Mouse (Mus musculus) liver, embryonic 15.5 days (tissue): Measurements from ENCODE around the gene Aurkb. TPM values are rescaled to one million over a fixed set of nuclear protein-coding genes. Genes with fewer than 3 reads are reported as not detected.
A peak's percentile ranks its signal among the peaks of the same experiment; 100 is the strongest.

Experiments
- ATAC-seq: fragments of 200-750 bp; cut with Nextera tagmentation; 2 replicates; pipeline ENCODE4 v1.8.0; 2017; ENCODE audit warnings: moderate number of reproducible peaks, mild to moderate bottlenecking, moderate library complexity; ENCODE audit not compliant: insufficient read depth
- H3K27ac ChIP-seq: fragments of 300-500 bp; sonication (generic); replicated peaks from 2 replicates; pipeline ENCODE4 v1.5.1; 2015; ENCODE audit warnings: mild to moderate bottlenecking, inconsistent platforms
- H3K27me3 ChIP-seq: fragments of 300-500 bp; sonication (generic); 2 replicates; pipeline ENCODE4 v1.6.1; 2015; ENCODE audit warnings: mild to moderate bottlenecking, inconsistent platforms
- H3K36me3 ChIP-seq: fragments of 300-500 bp; sonication (generic); replicated peaks from 2 replicates; pipeline ENCODE4 v1.6.1; 2015; ENCODE audit warnings: moderate library complexity, mild to moderate bottlenecking, inconsistent platforms
- H3K4me1 ChIP-seq: fragments of 300-500 bp; sonication (generic); replicated peaks from 2 replicates; pipeline ENCODE4 v1.6.1; 2015; ENCODE audit warnings: inconsistent platforms
- H3K4me2 ChIP-seq: fragments of 300-500 bp; sonication (generic); 2 replicates; pipeline ENCODE4 v1.6.1; 2015; ENCODE audit warnings: moderate library complexity, mild to moderate bottlenecking, inconsistent platforms
- H3K4me3 ChIP-seq: fragments of 300-500 bp; sonication (generic); replicated peaks from 2 replicates; pipeline ENCODE4 v1.5.1; 2015; ENCODE audit warnings: mild to moderate bottlenecking, inconsistent platforms
- H3K9ac ChIP-seq: fragments of 300-500 bp; sonication (generic); 2 replicates; pipeline ENCODE4 v1.6.1; 2015; ENCODE audit warnings: moderate library complexity, mild to moderate bottlenecking, inconsistent platforms
- H3K9me3 ChIP-seq: fragments of 300-500 bp; sonication (generic); replicated peaks from 2 replicates; pipeline ENCODE4 v1.6.1; 2016; ENCODE audit warnings: inconsistent platforms
- WGBS: fragments of 180-500 bp; shearing (Covaris S2); methylation state at CpG from one replicate; pipeline ENCODE4 v1.1.7; 2015; ENCODE audit warnings: mixed read lengths; ENCODE audit not compliant: insufficient replicate concordance; 5-methylcytosine and 5-hydroxymethylcytosine counted together
- polyA plus RNA-seq: library from polyadenylated mRNA; unstranded; fragments of >200 nt; fragmentation: Nextera tagmentation; extraction: Ambion mirVana; gene quantifications from 2 replicates; pipeline ENCODE4 v1.2.1, GENCODE M21; 2015

Gene Aurkb
- polyA plus RNA-seq, 1 experiment from 2014 or later: 111 TPM

- Histone ChIP-seq H3K9ac (peak within 1 kb of the TSS; percentile 77), H3K4me3 (peak within 1 kb of the TSS; percentile 67), H3K4me1 (peaks cover 90% of the 10 kb centered on the region), H3K36me3 (peaks cover 29% of the 10 kb centered on the region), H3K9me3 (no peaks in the 10 kb centered on the region), H3K4me2 (peak within 1 kb of the TSS; percentile 94), H3K27me3 (no peaks in the 10 kb centered on the region), H3K27ac (peak within 1 kb of the TSS; percentile 94)
- WGBS: 0% methylated on average over 37 of the region's 37 CpGs
- ATAC-seq: peak; percentile 87
Measured at GRCm38 (mm10) chr11:69094697-69095429, 49.4 kb downstream of the Aurkb start, which contains the start of gene Per1. Gene Per1 (plus strand): TSS chr11:69095217.

GRCm38 (mm10) chr11:69095511-69096231, 50.2 kb downstream of the Aurkb start:
- H3K27ac ChIP-seq: peak overlapping the region; percentile 94
- H3K4me2 ChIP-seq: peak overlapping the region; percentile 94
- 1% methylated on average over 27 of the region's 27 CpGs for WGBS
- H3K4me3 ChIP-seq: peak overlapping the region; percentile 67
- H3K36me3 ChIP-seq: peaks cover 25% of the 10 kb centered on the region
- H3K9ac ChIP-seq: peak overlapping the region; percentile 77
- no peaks in the 10 kb centered on the region for H3K27me3 ChIP-seq
- H3K9me3 ChIP-seq: no peaks in the 10 kb centered on the region
- peaks cover 90% of the 10 kb centered on the region for H3K4me1 ChIP-seq
- no peak for ATAC-seq

DNA sequence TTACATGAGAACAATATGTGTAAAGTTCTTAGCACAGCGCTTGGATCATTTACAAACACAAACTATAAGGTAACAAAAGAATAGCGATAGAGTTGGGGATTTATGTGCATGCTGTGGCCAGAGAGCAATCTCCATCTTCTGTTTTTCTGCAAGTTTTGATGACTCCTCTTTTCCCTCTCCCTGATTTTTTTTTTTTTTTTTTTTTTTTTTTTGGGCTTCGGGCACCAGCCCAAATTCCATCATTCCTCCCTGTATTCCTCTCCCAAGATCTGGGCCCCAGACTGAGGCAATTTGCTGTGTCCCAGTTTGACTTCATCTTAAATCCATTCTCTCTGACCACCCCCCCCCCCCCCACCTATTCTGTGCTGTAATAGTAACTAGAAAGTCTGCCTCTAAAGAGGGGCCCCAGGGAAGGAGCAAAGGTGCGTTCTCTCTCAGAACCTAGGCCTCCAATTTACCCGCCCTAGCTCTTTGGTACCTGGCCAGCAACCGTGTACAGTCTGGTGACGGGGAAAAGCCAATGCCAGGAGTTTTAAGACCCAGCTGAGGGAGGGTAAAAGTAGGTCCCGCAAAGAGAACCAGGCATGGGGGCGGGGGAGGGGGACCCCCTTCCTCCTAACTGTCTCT, 51.0 kb downstream of the Aurkb start:
- WGBS: 16% methylated on average over 9 of the region's 9 CpGs
- peaks cover 87% of the 10 kb centered on the region for H3K4me1 ChIP-seq

GRCm38 (mm10) chr11:69096987-69097900, 51.8 kb downstream of the Aurkb start:
- H3K36me3 ChIP-seq: peaks cover 25% of the 10 kb centered on the region
- ATAC-seq: peak; percentile 40
- H3K27me3 ChIP-seq: no peaks in the 10 kb centered on the region
- H3K4me1 ChIP-seq: peaks cover 81% of the 10 kb centered on the region
- peak overlapping the region; percentile 67 for H3K4me3 ChIP-seq
- peak overlapping the region; percentile 94 for H3K4me2 ChIP-seq
- H3K9ac ChIP-seq: peak overlapping the region; percentile 77
- H3K9me3 ChIP-seq: no peaks in the 10 kb centered on the region
- 2% methylated on average over 29 of the region's 29 CpGs for WGBS
- peak overlapping the region; percentile 94 for H3K27ac ChIP-seq

More for the DNA sequence above, 51.0 kb downstream of the Aurkb start:
- Histone ChIP-seq H3K36me3 (peaks cover 25% of the 10 kb centered on the region), H3K4me2 (peak overlapping the region; percentile 94), H3K27ac (peak overlapping the region; percentile 94), H3K9me3 (no peaks in the 10 kb centered on the region), H3K9ac (peak overlapping the region; percentile 77), H3K4me3 (peak overlapping the region; percentile 67), H3K27me3 (no peaks in the 10 kb centered on the region)
- ATAC-seq: no peak

DNA sequence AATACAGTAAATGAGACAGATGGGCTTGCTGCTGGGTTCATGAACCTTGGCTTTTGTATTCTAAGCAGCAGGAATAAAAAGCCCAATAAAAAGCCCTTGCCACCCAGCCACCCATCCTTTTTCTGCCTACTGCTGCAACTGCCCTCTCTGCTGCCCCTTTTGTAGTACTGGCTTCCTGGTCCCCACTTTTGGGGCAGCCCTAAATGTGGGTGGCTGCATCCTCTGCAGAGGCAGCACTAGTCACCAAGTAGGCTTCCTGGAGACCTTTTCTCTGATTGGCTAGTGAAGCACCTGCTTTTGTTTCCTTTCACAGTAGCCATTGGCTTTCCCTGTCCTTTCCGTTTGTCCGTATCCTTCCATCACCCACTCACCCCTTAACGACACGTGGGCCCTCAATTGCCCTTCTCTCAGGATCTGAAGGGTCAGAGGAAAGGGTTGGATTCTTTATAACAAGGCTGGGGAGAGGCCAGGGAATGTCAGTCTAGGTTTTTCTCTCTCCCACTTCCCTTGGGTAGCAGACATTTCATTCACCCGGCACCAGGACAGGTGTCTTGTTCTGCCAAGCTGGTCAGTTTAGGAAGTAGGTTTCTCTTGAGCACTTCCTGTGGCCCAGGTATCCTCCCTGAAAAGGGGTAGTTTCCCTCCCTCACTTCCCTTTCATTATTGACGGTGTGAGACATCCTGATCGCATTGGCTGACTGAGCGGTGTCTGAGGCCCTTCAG, 52.8 kb downstream of the Aurkb start:
- peak overlapping the region; percentile 94 for H3K4me2 ChIP-seq
- peaks cover 29% of the 10 kb centered on the region for H3K36me3 ChIP-seq
- ATAC-seq: no peak
- no peaks in the 10 kb centered on the region for H3K27me3 ChIP-seq
- H3K9ac ChIP-seq: peak overlapping the region; percentile 19; the same call in 1 of the 2 replicates
- H3K4me1 ChIP-seq: peaks cover 74% of the 10 kb centered on the region
- H3K4me3 ChIP-seq: peak overlapping the region; percentile 67
- H3K27ac ChIP-seq: peak overlapping the region; percentile 94
- no peaks in the 10 kb centered on the region for H3K9me3 ChIP-seq
- 30% methylated on average over 8 of the region's 8 CpGs for WGBS

- Histone ChIP-seq H3K4me1 (peaks cover 72% of the 10 kb centered on the region), H3K9me3 (no peaks in the 10 kb centered on the region), H3K27me3 (no peaks in the 10 kb centered on the region), H3K4me3 (peak overlapping the region; percentile 67), H3K9ac (peak overlapping the region; percentile 70), H3K27ac (peak overlapping the region; percentile 94), H3K36me3 (peaks cover 35% of the 10 kb centered on the region), H3K4me2 (peak overlapping the region; percentile 94)
- ATAC-seq: peak; percentile 34
- under 1% methylated on average over 19 of the region's 19 CpGs for WGBS
Measured at GRCm38 (mm10) chr11:69098762-69099091, 53.3 kb downstream of the Aurkb start.

DNA sequence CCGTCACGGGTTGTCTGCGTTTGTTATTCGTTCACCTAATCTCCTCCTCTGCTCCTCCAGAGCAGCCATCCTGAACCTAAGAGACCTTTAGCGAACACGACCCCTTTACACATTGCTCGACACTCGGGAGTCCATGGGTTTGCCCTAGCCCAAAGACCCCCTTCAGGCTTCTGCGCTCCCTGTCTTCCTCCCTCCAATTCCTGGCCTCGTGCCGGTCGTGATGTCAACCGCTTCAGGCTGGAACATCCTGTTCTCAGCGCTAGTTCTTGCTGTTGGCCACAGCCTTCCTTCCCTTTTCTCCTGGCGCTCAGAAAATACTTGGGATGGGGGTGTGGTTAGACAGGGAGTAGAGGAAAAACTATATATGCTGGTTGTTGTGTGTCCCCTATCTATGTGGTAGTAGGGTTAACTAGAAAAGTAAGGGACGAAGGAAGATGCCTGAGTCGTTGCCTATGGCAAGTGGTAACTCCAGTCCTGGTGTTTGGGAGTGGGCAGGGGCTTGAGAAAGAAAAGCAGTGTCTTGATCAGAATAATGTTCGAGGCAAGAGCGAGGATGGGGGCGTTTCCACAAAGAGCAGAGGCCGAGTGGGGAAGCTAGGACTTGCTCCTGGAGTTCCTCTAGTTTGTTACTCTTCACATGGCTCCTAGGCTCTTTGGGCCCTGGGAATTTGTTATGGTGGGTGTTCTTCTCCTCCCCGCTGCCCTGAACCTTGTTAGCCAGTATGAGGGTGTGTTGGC, 53.9 kb downstream of the Aurkb start:
- Histone ChIP-seq H3K27ac (peak overlapping the region; percentile 94), H3K9ac (peak overlapping the region; percentile 70), H3K4me1 (peaks cover 66% of the 10 kb centered on the region), H3K9me3 (no peaks in the 10 kb centered on the region), H3K4me2 (peak overlapping the region; percentile 94), H3K36me3 (peaks cover 41% of the 10 kb centered on the region), H3K4me3 (peak overlapping the region; percentile 67), H3K27me3 (no peaks in the 10 kb centered on the region)
- WGBS: under 1% methylated on average over 22 of the region's 22 CpGs
- no peak for ATAC-seq

DNA sequence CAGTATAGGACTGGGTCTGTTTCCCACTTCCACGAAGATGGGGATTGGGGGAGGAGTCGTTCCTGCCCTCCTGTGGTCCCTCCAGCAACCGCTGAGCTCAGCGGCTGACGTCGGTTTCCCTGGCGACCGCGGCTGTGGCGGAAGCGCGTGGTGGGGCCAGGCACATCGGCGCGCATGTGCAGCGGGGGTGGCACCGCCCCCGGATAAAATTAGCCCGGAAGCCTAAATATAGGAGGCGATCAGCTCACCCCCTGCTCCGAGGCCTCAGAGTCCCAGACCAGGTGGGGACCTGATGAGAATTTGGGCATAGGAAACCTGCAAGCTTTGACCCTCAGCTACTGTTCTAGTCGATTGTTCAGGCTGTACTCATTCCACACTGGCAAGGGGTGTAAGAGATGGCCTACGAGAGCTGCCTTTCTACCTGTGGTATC, 54.5 kb downstream of the Aurkb start:
- H3K4me3 ChIP-seq: peak overlapping the region; percentile 67
- H3K4me2 ChIP-seq: peak overlapping the region; percentile 94
- H3K4me1 ChIP-seq: peaks cover 62% of the 10 kb centered on the region
- 1% methylated on average over 23 of the region's 23 CpGs for WGBS
- H3K27ac ChIP-seq: peak overlapping the region; percentile 94
- no peak for ATAC-seq
- H3K9ac ChIP-seq: peak overlapping the region; percentile 70
- H3K36me3 ChIP-seq: peaks cover 47% of the 10 kb centered on the region
- H3K27me3 ChIP-seq: no peaks in the 10 kb centered on the region
- no peaks in the 10 kb centered on the region for H3K9me3 ChIP-seq

DNA sequence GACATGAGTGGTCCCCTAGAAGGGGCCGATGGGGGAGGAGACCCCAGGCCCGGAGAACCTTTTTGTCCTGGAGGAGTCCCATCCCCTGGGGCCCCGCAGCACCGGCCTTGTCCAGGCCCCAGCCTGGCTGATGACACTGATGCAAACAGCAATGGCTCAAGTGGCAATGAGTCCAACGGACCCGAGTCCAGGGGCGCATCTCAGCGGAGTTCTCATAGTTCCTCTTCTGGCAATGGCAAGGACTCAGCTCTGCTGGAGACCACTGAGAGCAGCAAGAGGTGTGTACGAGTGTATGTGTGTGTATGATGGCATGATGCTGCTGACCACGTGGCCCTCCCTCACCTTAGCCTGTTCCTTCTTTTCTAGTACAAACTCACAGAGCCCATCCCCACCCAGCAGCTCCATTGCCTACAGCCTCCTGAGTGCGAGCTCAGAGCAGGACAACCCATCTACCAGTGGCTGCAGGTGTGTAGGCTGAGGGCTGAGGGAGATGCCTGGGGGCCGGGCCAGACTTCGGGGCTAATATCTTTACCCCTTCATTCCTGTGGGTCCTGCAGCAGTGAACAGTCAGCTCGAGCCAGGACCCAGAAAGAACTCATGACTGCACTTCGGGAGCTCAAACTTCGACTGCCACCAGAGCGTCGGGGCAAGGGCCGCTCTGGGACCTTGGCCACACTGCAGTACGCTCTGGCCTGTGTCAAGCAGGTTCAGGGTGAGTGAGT, 55.4 kb downstream of the Aurkb start:
- H3K4me3 ChIP-seq: peak overlapping the region; percentile 67; the same call in 1 of the 2 replicates
- peaks cover 54% of the 10 kb centered on the region for H3K4me1 ChIP-seq
- no peaks in the 10 kb centered on the region for H3K27me3 ChIP-seq
- H3K9ac ChIP-seq: peak overlapping the region; percentile 70; the same call in 1 of the 2 replicates
- H3K27ac ChIP-seq: peak overlapping the region; percentile 94; the same call in 1 of the 2 replicates
- H3K4me2 ChIP-seq: peak overlapping the region; percentile 94
- WGBS: 77% methylated on average over 20 of the region's 20 CpGs
- ATAC-seq: no peak
- no peaks in the 10 kb centered on the region for H3K9me3 ChIP-seq
- peaks cover 55% of the 10 kb centered on the region for H3K36me3 ChIP-seq
